8 mouse cellular contexts compared by ENCODE assay signal in genomic region chr8:111745591-111746418, GRCm38 (mm10). TPM values are rescaled to one million over a fixed set of nuclear protein-coding genes. Genes with fewer than 3 reads are reported as not detected.
A peak's percentile ranks its signal among the peaks of the same experiment; 100 is the strongest.
DNase-seq lines count a peak whose midpoint lies in the region; ATAC-seq and TF ChIP-seq lines count a peak whose summit lies in the region.

No protein-coding gene starts in this region.

- H3K36me3 ChIP-seq in ES-Bruce4 (ENCODE audit: control insufficient read depth, insufficient read depth, low read length, poor library complexity, severe bottlenecking): no peaks in the 10 kb centered on the region
- no peaks in the 10 kb centered on the region for H3K36me3 ChIP-seq in embryonic facial prominence, embryonic 12.5 days
- H3K36me3 ChIP-seq in heart, embryonic 13.5 days: no peaks in the 10 kb centered on the region
- H3K36me3 ChIP-seq in kidney, embryonic 16.5 days (ENCODE audit: insufficient read depth, low read length): no peaks in the 10 kb centered on the region
- no peaks in the 10 kb centered on the region for H3K36me3 ChIP-seq in liver, embryonic 15.5 days (replicated peaks)
- H3K36me3 ChIP-seq in neural tube, embryonic 13.5 days: no peaks in the 10 kb centered on the region

- ATAC-seq in embryonic facial prominence, embryonic 12.5 days (ENCODE audit: insufficient number of reproducible peaks, insufficient read depth, low FRiP score, low TSS enrichment): no peak
- ATAC-seq in heart, embryonic 13.5 days (ENCODE audit: extremely low read depth, insufficient number of reproducible peaks, low FRiP score, low TSS enrichment): no peak
- peak; percentile 36 for ATAC-seq in kidney, embryonic 16.5 days (ENCODE audit: low FRiP score, low TSS enrichment)
- peak; percentile 6; the same call in 1 of the 2 replicates for ATAC-seq in liver, embryonic 15.5 days (ENCODE audit: insufficient read depth)
- ATAC-seq in neural tube, embryonic 13.5 days (ENCODE audit: low read depth): peak; percentile 69
- no peak for ATAC-seq in monocyte, adult 5-6 weeks (replicated peaks; ENCODE audit: insufficient number of reproducible peaks, low FRiP score, low TSS enrichment, poor library complexity, severe bottlenecking)

- WGBS in embryonic facial prominence, embryonic 12.5 days: 4% methylated on average over 23 of the region's 23 CpGs
- 3% methylated on average over 23 of the region's 23 CpGs for WGBS in heart, embryonic 13.5 days
- 6% methylated on average over 23 of the region's 23 CpGs for WGBS in kidney, embryonic 16.5 days
- WGBS in liver, embryonic 15.5 days (ENCODE audit: insufficient replicate concordance): 6% methylated on average over 23 of the region's 23 CpGs
- 4% methylated on average over 23 of the region's 23 CpGs for WGBS in neural tube, embryonic 13.5 days

- 0 out of 2 replicates have a peak, but pooled peaks have one; percentile 20 for TF ChIP-seq EP300 in ES-Bruce4 (IDR thresholded peaks at IDR 0.05; ENCODE audit: insufficient read depth, low read depth, low read length)

- H3K27me3 ChIP-seq in ES-Bruce4 (ENCODE audit: control insufficient read depth, insufficient read depth, low read length, poor library complexity, severe bottlenecking): no peaks in the 10 kb centered on the region
- H3K27me3 ChIP-seq in embryonic facial prominence, embryonic 12.5 days: no peaks in the 10 kb centered on the region
- H3K27me3 ChIP-seq in heart, embryonic 13.5 days (replicated peaks): no peaks in the 10 kb centered on the region
- no peaks in the 10 kb centered on the region for H3K27me3 ChIP-seq in kidney, embryonic 16.5 days (ENCODE audit: insufficient read depth, low read length)
- peaks cover 64% of the 10 kb centered on the region for H3K27me3 ChIP-seq in liver, embryonic 15.5 days
- no peaks in the 10 kb centered on the region for H3K27me3 ChIP-seq in neural tube, embryonic 13.5 days

- TF ChIP-seq POLR2A in ES-Bruce4 (IDR thresholded peaks at IDR 0.05; ENCODE audit: insufficient read depth, low read length): no peak

- peak; percentile 48 to 72 for DNase-seq in adrenal gland, adult 18-20 months (ENCODE audit: low spot score in 2 of 2)

- H3K9me3 ChIP-seq in ES-Bruce4 (replicated peaks; ENCODE audit: control insufficient read depth, insufficient read depth, low read length, poor library complexity, severe bottlenecking): no peaks in the 10 kb centered on the region
- H3K9me3 ChIP-seq in embryonic facial prominence, embryonic 12.5 days: no peaks in the 10 kb centered on the region
- H3K9me3 ChIP-seq in heart, embryonic 13.5 days: no peaks in the 10 kb centered on the region
- no peaks in the 10 kb centered on the region for H3K9me3 ChIP-seq in kidney, embryonic 16.5 days (ENCODE audit: low read length)
- no peaks in the 10 kb centered on the region for H3K9me3 ChIP-seq in liver, embryonic 15.5 days (replicated peaks)
- no peaks in the 10 kb centered on the region for H3K9me3 ChIP-seq in neural tube, embryonic 13.5 days

- peaks cover 8% of the 10 kb centered on the region for H3K4me1 ChIP-seq in ES-Bruce4 (ENCODE audit: control insufficient read depth, insufficient read depth, low read length)
- H3K4me1 ChIP-seq in embryonic facial prominence, embryonic 12.5 days: peaks cover 38% of the 10 kb centered on the region
- peaks cover 62% of the 10 kb centered on the region for H3K4me1 ChIP-seq in heart, embryonic 13.5 days
- H3K4me1 ChIP-seq in kidney, embryonic 16.5 days (ENCODE audit: insufficient read depth, low read length): peaks cover 52% of the 10 kb centered on the region
- peaks cover 29% of the 10 kb centered on the region for H3K4me1 ChIP-seq in liver, embryonic 15.5 days (replicated peaks)
- H3K4me1 ChIP-seq in neural tube, embryonic 13.5 days (replicated peaks): peaks cover 50% of the 10 kb centered on the region

- peak overlapping the region; percentile 96 for H3K9ac ChIP-seq in ES-Bruce4 (ENCODE audit: low read depth, poor library complexity, severe bottlenecking)
- peak overlapping the region; percentile 43; the same call in 1 of the 2 replicates for H3K9ac ChIP-seq in embryonic facial prominence, embryonic 12.5 days
- peak overlapping the region; percentile 76 for H3K9ac ChIP-seq in heart, embryonic 13.5 days
- peak overlapping the region; percentile 53 for H3K9ac ChIP-seq in kidney, embryonic 16.5 days (replicated peaks; ENCODE audit: low read length)
- no peak overlapping the region for H3K9ac ChIP-seq in liver, embryonic 15.5 days
- H3K9ac ChIP-seq in neural tube, embryonic 13.5 days: peak overlapping the region; percentile 53

- H3K4me2 ChIP-seq in embryonic facial prominence, embryonic 12.5 days (replicated peaks): peak overlapping the region; percentile 45
- H3K4me2 ChIP-seq in heart, embryonic 13.5 days: peak overlapping the region; percentile 71
- H3K4me2 ChIP-seq in kidney, embryonic 16.5 days (replicated peaks; ENCODE audit: low read depth, low read length): peak overlapping the region; percentile 58
- peak overlapping the region; percentile 42 for H3K4me2 ChIP-seq in liver, embryonic 15.5 days
- peak overlapping the region; percentile 52 for H3K4me2 ChIP-seq in neural tube, embryonic 13.5 days

- peak overlapping the region; percentile 79 for H3K4me3 ChIP-seq in ES-Bruce4 (ENCODE audit: low read depth, low read length)
- H3K4me3 ChIP-seq in embryonic facial prominence, embryonic 12.5 days: peak overlapping the region; percentile 15; the same call in 1 of the 2 replicates
- peak overlapping the region; percentile 44 for H3K4me3 ChIP-seq in heart, embryonic 13.5 days
- peak overlapping the region; percentile 36 for H3K4me3 ChIP-seq in kidney, embryonic 16.5 days (ENCODE audit: low read length)
- peak overlapping the region; percentile 20; the same call in 1 of the 2 replicates for H3K4me3 ChIP-seq in liver, embryonic 15.5 days (replicated peaks)
- H3K4me3 ChIP-seq in neural tube, embryonic 13.5 days: peak overlapping the region; percentile 23

- TF ChIP-seq CTCF in ES-Bruce4 (IDR thresholded peaks at IDR 0.05; ENCODE audit: low read depth, low read length): no peak

- peak overlapping the region; percentile 95 for H3K27ac ChIP-seq in ES-Bruce4 (ENCODE audit: insufficient read depth, low read length)
- H3K27ac ChIP-seq in embryonic facial prominence, embryonic 12.5 days: no peak overlapping the region
- H3K27ac ChIP-seq in heart, embryonic 13.5 days (replicated peaks): peak overlapping the region; percentile 89
- peak overlapping the region; percentile 75 for H3K27ac ChIP-seq in kidney, embryonic 16.5 days (ENCODE audit: low read length)
- H3K27ac ChIP-seq in liver, embryonic 15.5 days (replicated peaks): peak overlapping the region; percentile 42; the same call in 1 of the 2 replicates
- H3K27ac ChIP-seq in neural tube, embryonic 13.5 days (replicated peaks): peak overlapping the region; percentile 77

RNA-seq across cellular contexts. Expression of gene Bcar1, which starts 2.2 kb away (rescaled TPM):
- polyA plus RNA-seq in ES-Bruce4 (2011; ENCODE audit: insufficient read depth, insufficient read length, low read depth, missing spikeins): 59.8 and 64.6 TPM in 2 replicates
- 100 to 1,000 TPM in 1 of 2 experiments, 10 to 100 TPM in 1; 83.9 to 120 TPM for total RNA-seq in adrenal gland, adult 18-20 months (2021)
- 40.0 and 41.1 TPM in 2 replicates for polyA plus RNA-seq in embryonic facial prominence, embryonic 12.5 days (2016; fragmentation: Nextera tagmentation; extraction: Ambion mirVana)
- 40.2 and 43.4 TPM in 2 replicates for polyA plus RNA-seq in heart, embryonic 13.5 days (2015; fragmentation: Nextera tagmentation; extraction: Ambion mirVana)
- 49.6 and 60.1 TPM in 2 replicates for polyA plus RNA-seq in kidney, embryonic 16.5 days (2015; fragmentation: Nextera tagmentation; extraction: Ambion mirVana)
- polyA plus RNA-seq in liver, embryonic 15.5 days (2015; fragmentation: Nextera tagmentation; extraction: Ambion mirVana): 7.8 and 10.2 TPM in 2 replicates
- polyA plus RNA-seq in neural tube, embryonic 13.5 days (2015; fragmentation: Nextera tagmentation; extraction: Ambion mirVana): 51.0 and 51.6 TPM in 2 replicates
- not detected in 3 replicates for total RNA-seq in monocyte, adult 5-6 weeks (2017)

RNA-seq across cellular contexts. Expression of gene Ctrb1, which starts 55.0 kb away (rescaled TPM):
- not detected in 2 replicates for polyA plus RNA-seq in ES-Bruce4 (2011; ENCODE audit: insufficient read depth, insufficient read length, low read depth, missing spikeins)
- total RNA-seq in adrenal gland, adult 18-20 months (2021): not detected
- polyA plus RNA-seq in embryonic facial prominence, embryonic 12.5 days (2016; fragmentation: Nextera tagmentation; extraction: Ambion mirVana): not detected in 2 replicates
- 1.9 TPM in 1 of 2 replicates, not detected in the other for polyA plus RNA-seq in heart, embryonic 13.5 days (2015; fragmentation: Nextera tagmentation; extraction: Ambion mirVana)
- 0.35 TPM in 1 of 2 replicates, not detected in the other for polyA plus RNA-seq in kidney, embryonic 16.5 days (2015; fragmentation: Nextera tagmentation; extraction: Ambion mirVana)
- polyA plus RNA-seq in liver, embryonic 15.5 days (2015; fragmentation: Nextera tagmentation; extraction: Ambion mirVana): 3.0 and 32.8 TPM in 2 replicates
- not detected in 2 replicates for polyA plus RNA-seq in neural tube, embryonic 13.5 days (2015; fragmentation: Nextera tagmentation; extraction: Ambion mirVana)
- total RNA-seq in monocyte, adult 5-6 weeks (2017): not detected in 3 replicates

Comparison
In these comparisons a context has a peak if more than half of its experiments do, and no peak if none do; other contexts are left out.
1. H3K4me3 ChIP-seq: peak in every context shown above with its lines; median percentile 79 in ES-Bruce4; 44 in heart, embryonic 13.5 days; 36 in kidney, embryonic 16.5 days; 23 in neural tube, embryonic 13.5 days; 20 in liver, embryonic 15.5 days; 15 in embryonic facial prominence, embryonic 12.5 days.
2. ATAC-seq: peak in kidney, embryonic 16.5 days (single experiment), liver, embryonic 15.5 days (single experiment) and neural tube, embryonic 13.5 days (single experiment); none in embryonic facial prominence, embryonic 12.5 days (single experiment), heart, embryonic 13.5 days (single experiment) and monocyte, adult 5-6 weeks (single experiment).
3. Peak in every context shown above with its lines, with median percentiles within 50 percentile points of each other: H3K4me2 ChIP-seq.